Mouse (Mus musculus): ENCODE measurements around the gene Ager. TPM values are rescaled to one million over a fixed set of nuclear protein-coding genes. Genes with fewer than 3 reads are reported as not detected.

Gene Ager
- total RNA-seq, 2 experiments from 2014 or later = 0.56 TPM; not detected in 1

DNA sequence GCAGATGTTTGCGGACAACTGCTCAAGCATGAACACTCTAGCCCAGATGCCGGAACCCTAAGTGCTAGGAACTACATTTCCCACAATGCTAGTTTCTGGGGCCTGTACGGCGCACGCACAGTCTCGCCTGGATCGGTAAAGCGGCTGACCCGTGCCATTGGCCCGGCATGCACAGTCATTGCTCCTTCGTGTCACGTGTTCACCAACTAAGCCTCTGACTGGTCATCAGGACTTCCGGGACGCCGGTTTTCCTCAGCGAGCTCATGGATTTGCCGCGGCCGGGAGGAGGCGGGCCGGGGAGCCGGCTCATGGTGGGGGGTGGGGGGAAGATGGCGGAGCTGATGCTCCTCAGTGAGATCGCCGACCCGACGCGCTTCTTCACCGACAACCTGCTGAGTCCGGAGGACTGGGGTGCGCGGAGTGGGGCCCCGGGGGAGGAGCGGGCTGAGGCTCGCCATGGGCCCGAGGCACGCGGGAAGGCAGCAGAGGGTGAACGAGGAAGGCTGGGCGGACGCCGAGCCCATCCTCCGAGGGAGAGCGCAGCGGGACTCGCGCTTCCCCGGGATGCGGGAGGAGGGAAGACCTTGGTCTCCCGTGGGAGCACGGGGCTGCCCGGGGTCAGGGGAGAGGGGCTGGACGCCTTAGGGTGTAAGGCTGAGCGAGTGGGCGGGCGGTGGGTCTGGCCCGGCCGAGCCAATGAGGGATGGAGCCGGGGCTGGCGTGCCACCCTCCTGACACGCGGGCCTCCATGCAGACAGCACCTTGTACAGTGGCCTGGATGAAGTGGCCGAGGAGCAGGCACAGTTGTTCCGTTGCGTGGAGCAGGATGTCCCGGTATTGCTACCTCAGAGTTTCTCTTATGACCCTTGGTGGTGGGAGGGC lies 49.5 kb downstream of the Ager start, which contains the start of gene Atf6b:
Gene Atf6b, plus strand, starts transcription at position 241 of the 882 bp plus-strand sequence.
- intact Hi-C loops (cut with DNase I) = no loop called here
- peak; percentile 96 for DNase-seq (ENCODE audit: low spot score)

DNA sequence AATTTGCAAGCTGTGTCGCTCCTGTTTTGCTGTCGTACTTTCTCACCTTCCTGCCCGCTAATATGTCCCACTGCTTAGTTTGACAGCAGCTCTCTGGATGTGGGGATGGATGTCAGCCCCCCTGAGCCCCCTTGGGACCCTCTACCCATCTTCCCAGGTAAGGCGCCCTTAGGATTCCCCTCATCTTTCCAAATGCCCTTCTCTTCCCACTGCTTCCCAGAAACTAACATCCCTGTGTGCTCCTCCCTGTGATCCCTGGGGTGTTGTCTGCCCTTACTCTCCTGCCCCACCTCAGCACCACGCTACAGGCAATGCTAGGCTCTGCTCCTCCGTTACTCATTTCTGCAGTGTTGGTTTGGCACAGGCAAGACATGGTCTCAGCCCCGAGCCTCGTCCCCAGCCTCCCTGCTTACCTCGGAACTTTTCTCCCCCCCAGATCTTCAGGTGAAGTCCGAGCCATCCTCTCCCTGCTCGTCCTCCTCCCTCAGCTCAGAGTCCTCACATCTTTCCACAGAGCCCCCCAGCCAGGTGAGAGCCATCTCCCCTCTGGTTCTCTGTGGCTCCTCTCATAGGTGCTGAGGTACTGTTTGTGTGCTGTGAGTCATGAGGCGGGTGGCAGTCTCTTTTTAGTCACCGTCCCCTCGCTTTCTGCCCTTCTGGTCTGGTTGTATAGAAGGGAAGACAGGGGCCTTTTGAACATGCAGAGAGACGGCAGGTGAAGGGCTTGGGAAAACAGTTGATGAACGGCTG lies 50.7 kb downstream of the Ager start:
- DNase-seq (ENCODE audit: low spot score) = no peak
- intact Hi-C loops (cut with DNase I) = no loop called here

DNA sequence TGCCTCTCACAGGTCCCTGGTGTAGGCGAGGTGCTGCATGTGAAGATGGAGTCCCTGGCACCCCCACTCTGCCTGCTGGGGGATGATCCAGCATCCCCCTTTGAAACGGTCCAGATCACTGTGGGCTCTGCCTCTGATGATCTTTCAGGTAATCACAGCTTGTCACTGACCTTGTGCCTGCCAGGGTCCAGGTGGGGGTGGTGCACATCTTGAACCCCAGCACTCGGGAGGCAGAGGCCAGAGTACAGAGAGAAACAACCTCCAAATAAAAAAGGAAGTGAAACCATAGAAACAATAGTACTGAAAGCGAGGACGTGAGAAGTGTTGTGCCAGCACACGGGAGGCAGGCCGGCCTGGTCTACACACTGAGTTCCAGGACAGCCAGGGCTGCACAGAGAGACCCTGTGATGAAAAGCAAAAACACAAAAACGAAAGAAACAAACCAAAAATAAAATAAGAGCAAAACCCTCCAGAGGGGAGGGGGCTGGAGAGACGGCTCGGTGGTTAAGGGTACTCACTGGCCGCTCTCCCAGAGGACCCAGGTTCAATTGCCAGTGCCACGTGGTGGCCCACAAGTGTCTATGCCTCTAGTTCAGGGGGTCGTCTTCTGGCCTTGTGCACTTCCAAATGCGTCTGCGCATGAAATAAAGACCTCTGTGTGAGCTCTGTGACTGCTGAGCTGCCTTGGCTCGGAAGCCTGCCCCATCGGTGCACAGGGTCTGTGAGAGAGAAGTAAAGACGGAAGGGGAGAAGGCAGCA lies 51.6 kb downstream of the Ager start:
- no peak for DNase-seq (ENCODE audit: low spot score)
- intact Hi-C loops (cut with DNase I) = no loop called here

Other genes with a start within 250 kb of the Ager start
- gene Btnl2, start 243.0 kb upstream of the Ager start, total RNA-seq (2021) = under 1 TPM; 0.34 to 0.48 TPM
- not detected for gene Btnl1, start 220.7 kb upstream of the Ager start, total RNA-seq (2021)
- gene BC051142, start 199.0 kb upstream of the Ager start, total RNA-seq (2021) = under 1 TPM in 1 of 2 experiments, not detected in 1; 0.34 TPM
- gene Btnl4, start 120.5 kb upstream of the Ager start, total RNA-seq (2021) = not detected
- not detected for gene Btnl6, start 80.5 kb upstream of the Ager start, total RNA-seq (2021)
- 10 to 100 TPM; 35.3 to 47.2 TPM for gene Notch4, start 33.6 kb upstream of the Ager start, total RNA-seq (2021)
- gene Gpsm3, start 8.1 kb upstream of the Ager start, total RNA-seq (2021) = 1 to 10 TPM; 4.1 to 4.2 TPM
- gene Pbx2, start 6.6 kb upstream of the Ager start, total RNA-seq (2021) = 10 to 100 TPM; 17.6 to 17.8 TPM
- 10 to 100 TPM; 34.9 to 35.0 TPM for gene Rnf5, start 5.8 kb downstream of the Ager start, total RNA-seq (2021)
- gene Agpat1, start 6.4 kb downstream of the Ager start, total RNA-seq (2021) = 10 to 100 TPM; 65.8 to 66.8 TPM
- gene Egfl8, start 18.1 kb downstream of the Ager start, total RNA-seq (2021) = 1 to 10 TPM; 1.7 to 1.8 TPM
- 10 to 100 TPM; 53.2 to 53.7 TPM for gene Ppt2, start 30.6 kb downstream of the Ager start, total RNA-seq (2021)
- gene Prrt1, start 31.7 kb downstream of the Ager start, total RNA-seq (2021) = 1 to 10 TPM; 1.1 to 1.9 TPM
- gene Fkbpl, start 46.9 kb downstream of the Ager start, total RNA-seq (2021) = 1 to 10 TPM; 6.2 to 6.6 TPM
- 10 to 100 TPM; 15.6 to 17.8 TPM for gene Atf6b, start 49.3 kb downstream of the Ager start, total RNA-seq (2021)
- 10 to 100 TPM; 32.1 to 42.1 TPM for gene Tnxb, start 72.7 kb downstream of the Ager start, total RNA-seq (2021)
- gene C4b, start 146.0 kb downstream of the Ager start, total RNA-seq (2021) = 10 to 100 TPM; 15.0 to 23.3 TPM
- gene Cyp21a1, start 206.7 kb downstream of the Ager start, total RNA-seq (2021) = not detected
- gene Stk19, start 239.1 kb downstream of the Ager start, total RNA-seq (2021) = 10 to 100 TPM in 1 of 2 experiments, 1 to 10 TPM in 1; 9.4 to 12.7 TPM
- 10 to 100 TPM; 11.1 to 11.6 TPM for gene Dxo, start 239.2 kb downstream of the Ager start, total RNA-seq (2021)